Mouse (Mus musculus) G1E (cell line): ENCODE data around the gene Hephl1.

Experiments used
- CTCF ChIP-seq: IDR thresholded peaks from 2 replicates; pipeline ENCODE4 v1.5.1; 2012; ENCODE audit warnings: low read depth, low read length, inconsistent platforms, mixed read lengths
- GATA2 ChIP-seq: IDR thresholded peaks from 2 replicates; pipeline ENCODE4 v1.6.1; 2012; ENCODE audit warnings: low read depth, low read length, inconsistent platforms, borderline replicate concordance

- TF ChIP-seq CTCF (no peak), GATA2 (no peak)
Observed at GRCm38 (mm10) chr9:15122431-15122830, 10.5 kb upstream of the Hephl1 start.
